Mouse (Mus musculus) small intestine, adult 2 months (tissue): ENCODE results near the gene Flvcr2.

Experiments used
- CTCF ChIP-seq: fragments of 200-500 bp; IDR thresholded peaks from 2 replicates; pipeline ENCODE4 v1.5.1; 2012; ENCODE audit warnings: low read depth, mild to moderate bottlenecking, control low read depth, inconsistent platforms, low read length, moderate library complexity, mixed read lengths; ENCODE audit not compliant: insufficient replicate concordance, insufficient read length; ENCODE audit errors: extremely low read depth
- POLR2A ChIP-seq: fragments of 200-500 bp; IDR thresholded peaks from 2 replicates; pipeline ENCODE4 v1.6.1; 2012; ENCODE audit warnings: low read depth, mild to moderate bottlenecking, control low read depth, inconsistent platforms, low read length, moderate library complexity

DNA sequence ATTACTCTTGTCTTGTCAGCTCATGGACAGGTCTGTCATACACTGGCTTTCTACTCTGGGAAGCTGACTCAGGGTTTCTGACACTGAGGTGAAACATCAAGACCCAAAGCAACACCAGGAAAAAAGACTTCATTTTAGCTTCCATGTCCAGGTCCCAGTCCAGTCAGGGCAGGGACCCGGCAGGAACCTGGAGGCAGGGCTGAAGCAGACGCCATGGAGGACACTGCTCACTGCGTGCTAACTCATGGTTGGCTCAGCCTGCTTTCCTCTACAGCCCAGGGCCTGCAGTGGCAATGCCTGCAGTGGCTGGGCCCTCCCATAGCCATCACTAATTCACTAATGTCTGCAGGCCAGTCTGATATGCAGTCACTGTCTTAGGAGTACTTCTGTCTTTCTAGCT lies 82.5 kb downstream of the Flvcr2 start:
- TF ChIP-seq CTCF, result no peak
- TF ChIP-seq POLR2A, result no peak
